Mouse (Mus musculus) CH12.LX (cell line): ENCODE measurements at regions not wholly inside any gene's neighbourhood (a gene's known extent, or its start where the extent isn't known, plus 50 kb on each side); places are given as distances from the start of the nearest gene placed in this dataset.

Experiments used
- DNase-seq: peaks from one replicate; pipeline ENCODE4 v3.0.0-alpha.2; 2013; ENCODE audit errors: extremely low read depth
- H3K27ac ChIP-seq: 2 replicates; pipeline ENCODE4 v1.5.1; 2012; ENCODE audit warnings: low read depth, mild to moderate bottlenecking, control low read depth, moderate library complexity; ENCODE audit not compliant: insufficient read depth
- H3K27me3 ChIP-seq: replicated peaks from 2 replicates; pipeline ENCODE3; 2012; ENCODE audit warnings: inconsistent platforms
- H3K36me3 ChIP-seq, 2 experiments: replicated peaks in 1 of 2; 2 replicates each; pipeline versions ENCODE3 to v1.6.1; 2012; ENCODE audit warnings: inconsistent platforms in 1 of 2, low read length in 1 of 2, mild to moderate bottlenecking in 1 of 2, mixed read lengths in 1 of 2, moderate library complexity in 1 of 2; ENCODE audit not compliant: control insufficient read depth in 1 of 2, insufficient read depth in 1 of 2
- H3K4me1 ChIP-seq, 2 experiments: 2 replicates each; pipeline ENCODE4 v1.6.1; 2012; ENCODE audit warnings: inconsistent platforms in 1 of 2, moderate library complexity in 1 of 2; ENCODE audit not compliant: insufficient read depth in 2 of 2, control insufficient read depth in 1 of 2
- H3K4me2 ChIP-seq: 2 replicates; pipeline ENCODE4 v1.6.1; 2012; ENCODE audit warnings: low read depth, mild to moderate bottlenecking, control low read depth; ENCODE audit not compliant: poor library complexity, insufficient read depth, severe bottlenecking
- H3K4me3 ChIP-seq, 3 experiments: fragments of 150-350 bp in 1 of 3; sonication (generic) in 1 of 3; replicated peaks in 1 of 3; 2 replicates each; pipeline versions ENCODE3 to v1.5.1; 2011 to 2012; ENCODE audit warnings: low read depth in 2 of 3, low read length in 2 of 3, mild to moderate bottlenecking in 2 of 3, moderate library complexity in 2 of 3, control low read depth in 1 of 3, improper control_type of control experiment in 1 of 3, inconsistent platforms in 1 of 3, mixed read lengths in 1 of 3; ENCODE audit not compliant: poor library complexity in 1 of 3
- H3K79me2 ChIP-seq: replicated peaks from 2 replicates; pipeline ENCODE4 v1.6.1; 2012; ENCODE audit warnings: mild to moderate bottlenecking, moderate library complexity; ENCODE audit not compliant: control insufficient read depth, poor library complexity, insufficient read depth, severe bottlenecking; ENCODE audit errors: extremely low read depth
- H3K9ac ChIP-seq: 2 replicates; pipeline ENCODE4 v1.6.1; 2012; ENCODE audit warnings: low read depth, mild to moderate bottlenecking, control low read depth, moderate library complexity; ENCODE audit not compliant: insufficient read depth
- H3K9me3 ChIP-seq: replicated peaks from 2 replicates; pipeline ENCODE3; 2012; ENCODE audit warnings: low read length, inconsistent platforms, mixed read lengths
- BHLHE40 ChIP-seq: IDR thresholded peaks from 2 replicates; pipeline ENCODE4 v1.6.1; 2011; ENCODE audit warnings: mild to moderate bottlenecking, low read depth, low read length, improper control_type of control experiment
- CHD1 ChIP-seq: IDR thresholded peaks from 2 replicates; pipeline ENCODE4 v1.6.1; 2012; ENCODE audit warnings: low read depth, low read length, improper control_type of control experiment, inconsistent platforms
- CHD2 ChIP-seq: IDR thresholded peaks from 2 replicates; pipeline ENCODE4 v1.6.1; 2011; ENCODE audit warnings: low read length, improper control_type of control experiment
- CTCF ChIP-seq, 2 experiments: IDR thresholded peaks in 1 of 2; conservative IDR thresholded peaks in 1 of 2; 2 replicates each; pipeline ENCODE4 v1.5.1; 2011 to 2012; ENCODE audit warnings: low read depth in 2 of 2, low read length in 2 of 2, improper control_type of control experiment in 1 of 2, inconsistent platforms in 1 of 2, mild to moderate bottlenecking in 1 of 2, moderate library complexity in 1 of 2
- ETS1 ChIP-seq: conservative IDR thresholded peaks from 2 replicates; pipeline ENCODE4 v1.6.1; 2012; ENCODE audit warnings: low read depth, mild to moderate bottlenecking, inconsistent platforms, low read length, improper control_type of control experiment, moderate library complexity
- IRF4 ChIP-seq: IDR thresholded peaks from 2 replicates; pipeline ENCODE4 v1.6.1; 2014; ENCODE audit warnings: low read depth, mild to moderate bottlenecking, inconsistent platforms, low read length, improper control_type of control experiment
- JUN ChIP-seq: IDR thresholded peaks from 2 replicates; pipeline ENCODE4 v1.6.1; 2011; ENCODE audit warnings: low read depth, mild to moderate bottlenecking, low read length, improper control_type of control experiment, moderate library complexity; ENCODE audit not compliant: insufficient read depth
- JUND ChIP-seq: conservative IDR thresholded peaks from 2 replicates; pipeline ENCODE4 v1.6.1; 2011; ENCODE audit warnings: low read depth, low read length, improper control_type of control experiment
- KAT2A ChIP-seq: IDR thresholded peaks from 2 replicates; pipeline ENCODE4 v1.6.1; 2012; ENCODE audit warnings: low read length, improper control_type of control experiment, inconsistent platforms; ENCODE audit not compliant: insufficient replicate concordance
- MAZ ChIP-seq: IDR thresholded peaks from 2 replicates; pipeline ENCODE4 v1.6.1; 2012; ENCODE audit warnings: low read depth, mild to moderate bottlenecking, inconsistent platforms, low read length, improper control_type of control experiment, moderate library complexity
- MEF2A ChIP-seq: IDR thresholded peaks from 2 replicates; pipeline ENCODE4 v1.6.1; 2014; ENCODE audit warnings: low read depth, mild to moderate bottlenecking, inconsistent platforms, low read length, improper control_type of control experiment, borderline replicate concordance
- MXI1 ChIP-seq: IDR thresholded peaks from 2 replicates; pipeline ENCODE4 v1.6.1; 2011; ENCODE audit warnings: mild to moderate bottlenecking, low read depth, low read length, improper control_type of control experiment
- NELFE ChIP-seq: IDR thresholded peaks from 2 replicates; pipeline ENCODE4 v1.6.1; 2011; ENCODE audit warnings: low read depth, low read length, improper control_type of control experiment
- NRF1 ChIP-seq: IDR thresholded peaks from 2 replicates; pipeline ENCODE4 v1.6.1; 2014; ENCODE audit warnings: low read depth, mild to moderate bottlenecking, inconsistent platforms, low read length, improper control_type of control experiment, moderate library complexity
- PAX5 ChIP-seq: IDR thresholded peaks from 2 replicates; pipeline ENCODE4 v1.6.1; 2012; ENCODE audit warnings: low read length, inconsistent platforms, mixed read lengths
- POLR2AphosphoS2 ChIP-seq: IDR thresholded peaks from 2 replicates; pipeline ENCODE4 v1.6.1; 2011; ENCODE audit warnings: low read depth, low read length, improper control_type of control experiment
- RAD21 ChIP-seq: IDR thresholded peaks from 2 replicates; pipeline ENCODE4 v1.6.1; 2011; ENCODE audit warnings: low read depth, mild to moderate bottlenecking, low read length, improper control_type of control experiment, moderate library complexity
- RCOR1 ChIP-seq: conservative IDR thresholded peaks from 2 replicates; pipeline ENCODE4 v1.6.1; 2012; ENCODE audit warnings: low read depth, mild to moderate bottlenecking, inconsistent platforms, low read length, improper control_type of control experiment
- TCF12 ChIP-seq: IDR thresholded peaks from 2 replicates; pipeline ENCODE4 v1.6.1; 2014; ENCODE audit warnings: low read depth, mild to moderate bottlenecking, inconsistent platforms, low read length, improper control_type of control experiment
- USF1 ChIP-seq: IDR thresholded peaks from 2 replicates; pipeline ENCODE4 v1.6.1; 2014; ENCODE audit warnings: low read depth, mild to moderate bottlenecking, inconsistent platforms, low read length, improper control_type of control experiment
- ZC3H11A ChIP-seq: IDR thresholded peaks from 2 replicates; pipeline ENCODE4 v1.6.1; 2012; ENCODE audit warnings: low read depth, mild to moderate bottlenecking, inconsistent platforms, low read length, improper control_type of control experiment
- ZMIZ1 ChIP-seq: IDR thresholded peaks from 2 replicates; pipeline ENCODE4 v1.6.1; 2012; ENCODE audit warnings: low read depth, mild to moderate bottlenecking, inconsistent platforms, low read length, improper control_type of control experiment
- ZNF384 ChIP-seq: IDR thresholded peaks from 2 replicates; pipeline ENCODE4 v1.6.1; 2012; ENCODE audit warnings: low read depth, low read length, improper control_type of control experiment, inconsistent platforms
- dilution Hi-C: fragments of 300-500 bp; cut with MboI; formaldehyde crosslinking; loops from 2 replicates; pipeline ENCODE4 v1.14.3; 2020; ENCODE audit warnings: low sequenced_read_pairs; ENCODE audit not compliant: extremely low pct_unique_long_range_greater_than_20kb, extremely low pct_ligation_motif_present
- in situ Hi-C: fragments of 300-500 bp; cut with MboI; formaldehyde crosslinking; loops from 3 replicates; pipeline ENCODE4 v1.14.3; 2019; ENCODE audit warnings: low sequenced_read_pairs, low pct_ligation_motif_present, low pct_unique_long_range_greater_than_20kb, mixed read lengths

DNA sequence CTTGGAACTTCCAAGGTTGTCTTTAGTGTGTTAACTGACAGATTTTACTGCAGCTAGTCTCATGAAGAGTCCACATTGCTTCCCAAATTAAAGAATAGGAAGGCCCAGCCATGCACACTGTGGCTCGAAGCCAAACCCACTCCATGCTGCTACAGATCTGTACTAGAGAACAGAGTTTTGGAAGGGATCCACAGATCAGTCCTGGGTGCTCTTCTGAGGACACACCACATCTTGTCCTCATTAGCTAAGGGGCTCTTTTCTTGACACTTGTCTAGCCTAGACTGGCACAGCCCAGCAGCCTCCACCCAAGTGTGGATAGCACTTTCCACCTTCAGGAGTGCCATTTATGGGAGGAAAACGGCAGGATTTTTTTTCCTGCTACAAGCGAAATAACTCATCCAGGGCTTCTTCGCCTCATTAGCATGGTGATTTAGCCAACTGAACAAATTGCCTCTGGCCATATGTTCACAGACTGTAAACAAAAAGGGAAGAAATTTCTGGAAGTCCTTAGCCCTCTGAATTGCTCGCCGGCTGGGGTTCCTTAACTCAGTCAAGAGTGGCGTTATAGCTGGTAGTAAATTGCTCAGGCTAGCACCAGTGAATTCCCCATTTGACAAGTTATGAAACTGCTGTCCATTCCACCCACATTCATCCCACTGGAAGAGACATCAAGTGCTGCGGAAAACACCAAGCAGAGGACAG lies 690.4 kb downstream of the Defb40 start:
- Histone ChIP-seq H3K27me3 (no peaks in the 10 kb centered on the region), H3K79me2 (no peaks in the 10 kb centered on the region), H3K4me1 (no peaks in the 10 kb centered on the region), H3K9me3 (peaks cover 16% of the 10 kb centered on the region), H3K36me3 (no peaks in the 10 kb centered on the region), H3K9ac (no peak overlapping the region), H3K4me3 (no peak overlapping the region), H3K4me2 (no peak overlapping the region), H3K27ac (no peak overlapping the region)
- TF ChIP-seq CTCF (conservative IDR thresholded peaks at IDR 0.05 in 1 of 2, IDR thresholded peaks at IDR 0.05 in 1 of 2; ENCODE audit: low read depth in 2 of 2, low read length in 2 of 2): no peak
- no peak for TF ChIP-seq PAX5
- TF ChIP-seq MEF2A: no peak
- no peak for TF ChIP-seq USF1
- TF ChIP-seq IRF4: no peak
- no peak for TF ChIP-seq POLR2AphosphoS2
- no peak for TF ChIP-seq MAZ
- no peak for TF ChIP-seq BHLHE40
- no peak for TF ChIP-seq RCOR1
- DNase-seq: no peak
- dilution Hi-C loops (no loop called here), in situ Hi-C loops (no loop called here)

DNA sequence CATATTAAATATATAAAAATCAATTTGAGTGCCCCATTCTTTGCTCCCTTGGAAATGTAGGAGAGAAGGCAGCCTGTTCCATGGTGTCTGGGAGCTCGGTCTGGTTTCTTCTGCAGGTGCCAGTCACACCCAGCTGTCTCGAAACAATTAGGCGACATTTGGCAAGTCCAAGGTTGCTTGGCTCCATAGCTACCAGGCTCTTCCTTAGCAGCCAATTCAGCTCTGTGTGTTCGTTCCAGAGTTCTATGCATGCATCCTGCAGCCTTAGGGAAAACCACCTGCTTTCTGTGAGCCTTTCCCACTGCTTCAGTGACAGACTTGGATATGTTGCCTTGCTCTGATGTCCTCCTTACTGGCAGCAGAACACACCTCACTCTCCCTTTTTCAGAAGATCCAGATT lies 698.1 kb downstream of the Defb40 start:
- H3K27ac ChIP-seq: no peak overlapping the region
- no peak for DNase-seq
- H3K79me2 ChIP-seq: no peaks in the 10 kb centered on the region
- no peaks in the 10 kb centered on the region for H3K4me1 ChIP-seq
- H3K36me3 ChIP-seq: no peaks in the 10 kb centered on the region
- in situ Hi-C loops: no loop called here
- H3K4me3 ChIP-seq: no peak overlapping the region
- no peak overlapping the region for H3K4me2 ChIP-seq
- peaks cover 8% of the 10 kb centered on the region for H3K9me3 ChIP-seq
- H3K27me3 ChIP-seq: no peaks in the 10 kb centered on the region
- H3K9ac ChIP-seq: no peak overlapping the region
- dilution Hi-C loops: no loop called here
- TF ChIP-seq POLR2AphosphoS2 (no peak), BHLHE40 (no peak), NELFE (no peak), JUND (no peak), RAD21 (no peak), KAT2A (no peak), CHD2 (no peak), ZC3H11A (no peak), CHD1 (no peak), NRF1 (no peak), MXI1 (no peak), MAZ (no peak), ZMIZ1 (no peak), ZNF384 (no peak), PAX5 (no peak), ETS1 (no peak), TCF12 (no peak), JUN (no peak)
- TF ChIP-seq, all 38 proteins: peak for 0
